Mouse (Mus musculus) megakaryocyte, embryonic 14.5 days (primary cell): ENCODE measurements around the gene Tacc2.

Experiments
- FLI1 ChIP-seq: IDR thresholded peaks from 2 replicates; pipeline ENCODE4 v1.6.1; 2012; ENCODE audit warnings: low read length, inconsistent platforms, mixed read lengths
- GATA1 ChIP-seq: IDR thresholded peaks from 3 replicates; pipeline ENCODE4 v1.6.1; 2012; ENCODE audit warnings: mixed read lengths, low read length, inconsistent platforms, borderline replicate concordance

GRCm38 (mm10) chr7:130622359-130622758 lies 45.1 kb downstream of the Tacc2 start:
- no peak for TF ChIP-seq GATA1
- no peak for TF ChIP-seq FLI1
